Mouse (Mus musculus) lung, postnatal 10 days (tissue): ENCODE data around the gene Poln.

ENCODE experiments used
- DNase-seq: peaks from one replicate; pipeline ENCODE4 v3.0.0; 2021

Poln gene

GRCm38 (mm10) chr5:34032520-34032919 lies 136.7 kb downstream of the Poln start:
- DNase-seq: no peak

- DNase-seq: no peak
These were observed 138.2 kb downstream of the Poln start for GRCm38 (mm10) chr5:34031022-34031421.

GRCm38 (mm10) chr5:34030101-34030500 lies 139.1 kb downstream of the Poln start:
- no peak for DNase-seq

GRCm38 (mm10) chr5:34018968-34019367 lies 150.3 kb downstream of the Poln start:
- no peak for DNase-seq

- no peak for DNase-seq
These were observed 154.6 kb downstream of the Poln start for GRCm38 (mm10) chr5:34014652-34015051.

- DNase-seq: no peak
These were observed 161.8 kb downstream of the Poln start for GRCm38 (mm10) chr5:34007392-34007941.

GRCm38 (mm10) chr5:34006832-34007231 lies 162.4 kb downstream of the Poln start:
- DNase-seq: no peak

- no peak for DNase-seq
These were observed 164.6 kb downstream of the Poln start for GRCm38 (mm10) chr5:34004618-34005017.

- no peak for DNase-seq
These were observed 166.6 kb downstream of the Poln start for GRCm38 (mm10) chr5:34002636-34003035.

GRCm38 (mm10) chr5:34001401-34001800 lies 167.8 kb downstream of the Poln start:
- no peak for DNase-seq

- no peak for DNase-seq
These were observed 168.4 kb downstream of the Poln start for GRCm38 (mm10) chr5:34000809-34001208.

- no peak for DNase-seq
These were observed 169.7 kb downstream of the Poln start for GRCm38 (mm10) chr5:33999466-34000090.

GRCm38 (mm10) chr5:33998505-33998877 lies 170.8 kb downstream of the Poln start:
- no peak for DNase-seq

- DNase-seq: no peak
These were observed 171.3 kb downstream of the Poln start for GRCm38 (mm10) chr5:33997829-33998504.

GRCm38 (mm10) chr5:33997051-33997741 lies 172.1 kb downstream of the Poln start:
- DNase-seq: peak; percentile 50

GRCm38 (mm10) chr5:33996694-33997045 lies 172.6 kb downstream of the Poln start:
- no peak for DNase-seq

- DNase-seq: peak; percentile 24
These were observed 173.2 kb downstream of the Poln start, which contains the start of gene Nat8l for GRCm38 (mm10) chr5:33995843-33996693. TSS of gene Nat8l (plus strand) at chr5:33995984.

GRCm38 (mm10) chr5:33994671-33995625 lies 174.3 kb downstream of the Poln start:
- DNase-seq: peak; percentile 62

GRCm38 (mm10) chr5:33983309-33984121 lies 185.7 kb downstream of the Poln start, which contains the start of gene Gm1673:
TSS of gene Gm1673 (plus strand) at chr5:33983433.
- peak; percentile 87 for DNase-seq

GRCm38 (mm10) chr5:33982731-33983259 lies 186.5 kb downstream of the Poln start:
- no peak for DNase-seq
